Mouse (Mus musculus) megakaryocyte, embryonic 14.5 days (primary cell): Measurements from ENCODE around the gene Ltbp2. TPM values are rescaled to one million over a fixed set of nuclear protein-coding genes. Genes with fewer than 3 reads are reported as not detected.

Experiments used
- H3K27me3 ChIP-seq: replicated peaks from 2 replicates; pipeline ENCODE3; 2012; ENCODE audit warnings: inconsistent platforms
- H3K36me3 ChIP-seq: replicated peaks from 2 replicates; pipeline ENCODE3; 2012; ENCODE audit warnings: low read length, inconsistent platforms, mixed read lengths
- H3K4me1 ChIP-seq: 2 replicates; pipeline ENCODE4 v1.6.1; 2012; ENCODE audit warnings: inconsistent platforms
- H3K4me3 ChIP-seq: replicated peaks from 2 replicates; pipeline ENCODE3; 2012; ENCODE audit warnings: moderate library complexity, mild to moderate bottlenecking, inconsistent platforms
- H3K9me3 ChIP-seq: 2 replicates; pipeline ENCODE4 v1.6.1; 2012; ENCODE audit warnings: inconsistent platforms
- FLI1 ChIP-seq: IDR thresholded peaks from 2 replicates; pipeline ENCODE4 v1.6.1; 2012; ENCODE audit warnings: low read length, inconsistent platforms, mixed read lengths
- GATA1 ChIP-seq: IDR thresholded peaks from 3 replicates; pipeline ENCODE4 v1.6.1; 2012; ENCODE audit warnings: mixed read lengths, low read length, inconsistent platforms, borderline replicate concordance
- polyA plus RNA-seq: library from polyadenylated mRNA; stranded (reverse); fragments of >175 nt; gene quantifications from 2 replicates; pipeline ENCODE4 v1.2.3, GENCODE M21; 2012; ENCODE audit warnings: low replicate concordance; ENCODE audit not compliant: insufficient read depth

Gene Ltbp2
- polyA plus RNA-seq, 1 experiment = 1.8 TPM

GRCm38 (mm10) chr12:84794647-84795046, 81.7 kb downstream of the Ltbp2 start:
- H3K36me3 ChIP-seq = no peaks in the 10 kb centered on the region
- TF ChIP-seq GATA1 (no peak), FLI1 (no peak)
- H3K4me3 ChIP-seq = no peak overlapping the region
- peaks cover 93% of the 10 kb centered on the region for H3K27me3 ChIP-seq
- no peaks in the 10 kb centered on the region for H3K9me3 ChIP-seq
- peaks cover 14% of the 10 kb centered on the region; the same call in 1 of the 2 replicates for H3K4me1 ChIP-seq

- H3K4me1 ChIP-seq = peaks cover 16% of the 10 kb centered on the region; the same call in 1 of the 2 replicates
- H3K4me3 ChIP-seq = no peak overlapping the region
- H3K36me3 ChIP-seq = no peaks in the 10 kb centered on the region
- H3K27me3 ChIP-seq = peaks cover 89% of the 10 kb centered on the region
- TF ChIP-seq FLI1 = no peak
- TF ChIP-seq GATA1 = no peak
- H3K9me3 ChIP-seq = no peaks in the 10 kb centered on the region
Measured at GRCm38 (mm10) chr12:84792629-84793028, 83.7 kb downstream of the Ltbp2 start.

- Histone ChIP-seq H3K4me1 (peaks cover 20% of the 10 kb centered on the region; the same call in 1 of the 2 replicates), H3K9me3 (no peaks in the 10 kb centered on the region), H3K36me3 (no peaks in the 10 kb centered on the region), H3K4me3 (no peak overlapping the region), H3K27me3 (peaks cover 88% of the 10 kb centered on the region)
- TF ChIP-seq GATA1 = no peak
- TF ChIP-seq FLI1 = no peak
Measured at GRCm38 (mm10) chr12:84790853-84791252, 85.5 kb downstream of the Ltbp2 start.

- Histone ChIP-seq H3K9me3 (no peaks in the 10 kb centered on the region), H3K4me1 (peaks cover 30% of the 10 kb centered on the region), H3K4me3 (no peak overlapping the region), H3K36me3 (no peaks in the 10 kb centered on the region), H3K27me3 (peaks cover 54% of the 10 kb centered on the region)
- TF ChIP-seq FLI1 (no peak), GATA1 (no peak)
Measured at GRCm38 (mm10) chr12:84786091-84786490, 90.2 kb downstream of the Ltbp2 start.

GRCm38 (mm10) chr12:84784604-84785381, 91.5 kb downstream of the Ltbp2 start:
- H3K4me3 ChIP-seq = peak overlapping the region; percentile 81
- H3K36me3 ChIP-seq = no peaks in the 10 kb centered on the region
- H3K4me1 ChIP-seq = peaks cover 40% of the 10 kb centered on the region
- peaks cover 43% of the 10 kb centered on the region for H3K27me3 ChIP-seq
- H3K9me3 ChIP-seq = no peaks in the 10 kb centered on the region
- TF ChIP-seq FLI1 = no peak
- no peak for TF ChIP-seq GATA1

- no peak for TF ChIP-seq FLI1
- TF ChIP-seq GATA1 = no peak
Measured at GRCm38 (mm10) chr12:84776229-84776628, 100.1 kb downstream of the Ltbp2 start.

GRCm38 (mm10) chr12:84774376-84774775, 102.0 kb downstream of the Ltbp2 start:
- Histone ChIP-seq H3K4me1 (peaks cover 48% of the 10 kb centered on the region), H3K9me3 (no peaks in the 10 kb centered on the region), H3K4me3 (peak overlapping the region; percentile 98), H3K27me3 (no peaks in the 10 kb centered on the region), H3K36me3 (peaks cover 30% of the 10 kb centered on the region)
- no peak for TF ChIP-seq FLI1
- TF ChIP-seq GATA1 = no peak

More at GRCm38 (mm10) chr12:84776229-84776628, 100.1 kb downstream of the Ltbp2 start:
- Histone ChIP-seq H3K27me3 (no peaks in the 10 kb centered on the region), H3K9me3 (no peaks in the 10 kb centered on the region), H3K36me3 (peaks cover 18% of the 10 kb centered on the region), H3K4me1 (peaks cover 51% of the 10 kb centered on the region), H3K4me3 (no peak overlapping the region)

GRCm38 (mm10) chr12:84773476-84773875, 102.9 kb downstream of the Ltbp2 start:
- peaks cover 37% of the 10 kb centered on the region for H3K36me3 ChIP-seq
- no peaks in the 10 kb centered on the region for H3K9me3 ChIP-seq
- H3K4me3 ChIP-seq = peak overlapping the region; percentile 98
- H3K4me1 ChIP-seq = peaks cover 49% of the 10 kb centered on the region
- H3K27me3 ChIP-seq = no peaks in the 10 kb centered on the region
- TF ChIP-seq FLI1 (no peak), GATA1 (no peak)

- peaks cover 42% of the 10 kb centered on the region for H3K36me3 ChIP-seq
- peak; percentile 99 for TF ChIP-seq GATA1
- TF ChIP-seq FLI1 = no peak
- peak within 1 kb of the TSS; percentile 98 for H3K4me3 ChIP-seq
- H3K9me3 ChIP-seq = no peaks in the 10 kb centered on the region
- no peaks in the 10 kb centered on the region for H3K27me3 ChIP-seq
- peaks cover 52% of the 10 kb centered on the region for H3K4me1 ChIP-seq
Measured at GRCm38 (mm10) chr12:84772726-84773441, 103.4 kb downstream of the Ltbp2 start, which contains the start of the genes Npc2 and Isca2. Gene Npc2, minus strand, starts transcription at chr12:84773152. Gene Isca2, plus strand, starts transcription at chr12:84773251.

GRCm38 (mm10) chr12:84771981-84772520, 104.3 kb downstream of the Ltbp2 start:
- H3K4me3 ChIP-seq = peak overlapping the region; percentile 98
- H3K4me1 ChIP-seq = peaks cover 61% of the 10 kb centered on the region
- no peak for TF ChIP-seq GATA1
- no peak for TF ChIP-seq FLI1
- H3K36me3 ChIP-seq = peaks cover 42% of the 10 kb centered on the region
- no peaks in the 10 kb centered on the region for H3K27me3 ChIP-seq
- no peaks in the 10 kb centered on the region for H3K9me3 ChIP-seq
